Mouse (Mus musculus): ENCODE results near the gene Cd300ld2. TPM values are rescaled to one million over a fixed set of nuclear protein-coding genes. Genes with fewer than 3 reads are reported as not detected.

The Cd300ld2 gene
- polyA plus RNA-seq (2014; fragmentation: Illumina TruSeq; extraction: RNeasy Lipid Tissue Mini Kit (QIAGEN cat#74804); ENCODE audit: low read depth, low replicate concordance) = not detected

DNA sequence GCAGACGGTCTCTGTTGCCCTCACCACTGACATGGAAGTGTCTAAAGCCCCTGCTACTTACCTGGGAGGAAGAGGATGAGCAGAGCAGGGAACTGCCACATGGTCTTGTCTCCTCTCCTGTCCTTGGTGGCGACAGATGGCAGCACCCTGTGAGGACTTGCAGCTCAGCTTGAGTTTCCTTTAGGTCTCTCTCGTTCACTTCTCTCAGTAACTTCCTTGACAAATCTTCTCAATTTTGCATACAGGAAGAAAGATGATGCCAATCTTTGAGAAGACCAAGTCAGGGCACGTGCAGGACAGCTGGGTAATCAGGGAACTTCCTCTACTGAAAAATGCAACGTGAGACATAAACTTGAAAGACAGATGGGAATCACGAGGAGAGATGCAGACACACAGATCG, at the start of gene Cd300ld2:
Gene Cd300ld2 (minus strand): TSS at position 101 of the 400 bp plus-strand sequence.

DNA sequence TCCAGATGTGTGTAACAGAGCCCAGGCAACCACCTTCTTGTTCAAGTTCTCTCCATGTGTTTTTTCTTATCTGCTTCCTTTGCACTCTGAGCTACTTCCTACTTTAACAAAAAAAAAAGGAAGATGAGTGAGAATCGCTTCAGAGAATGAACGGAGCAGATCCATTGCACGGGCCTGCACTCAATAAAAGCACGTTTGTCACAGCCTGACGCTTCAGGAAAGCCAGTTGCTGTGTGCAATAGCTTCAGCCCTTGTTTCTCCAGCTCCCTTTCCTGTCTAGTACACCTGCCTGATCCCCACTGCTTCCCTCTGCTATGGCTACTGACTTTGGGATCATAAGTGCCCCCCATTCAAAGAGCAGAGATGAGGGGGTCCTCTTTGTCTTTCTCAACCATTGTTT, 46.1 kb upstream of the Cd300ld2 start, which contains the start of gene Cd300e:
Gene Cd300e (minus strand): TSS at position 101 of the 400 bp plus-strand sequence.

DNA sequence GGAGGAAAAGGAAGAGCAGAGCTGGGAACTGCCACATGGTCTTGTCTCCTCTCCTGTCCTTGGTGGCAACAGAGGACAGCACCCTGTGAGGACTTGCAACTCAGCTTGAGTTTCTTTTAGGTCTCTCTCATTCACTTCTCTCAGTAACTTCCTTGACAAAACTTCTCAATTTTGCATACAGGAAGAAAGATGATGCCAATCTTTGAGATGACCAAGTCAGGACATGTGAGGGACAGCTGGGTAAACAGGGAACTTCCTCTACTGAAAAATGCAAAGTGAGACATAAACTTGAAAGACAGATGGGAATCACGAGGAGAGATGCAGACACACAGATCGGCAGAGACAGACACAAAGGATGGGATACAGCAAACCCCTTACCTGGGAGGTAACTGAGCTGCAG, 32.3 kb upstream of the Cd300ld2 start, which contains the start of gene Cd300ld3:
Gene Cd300ld3 (minus strand): TSS at position 151 of the 400 bp plus-strand sequence.

DNA sequence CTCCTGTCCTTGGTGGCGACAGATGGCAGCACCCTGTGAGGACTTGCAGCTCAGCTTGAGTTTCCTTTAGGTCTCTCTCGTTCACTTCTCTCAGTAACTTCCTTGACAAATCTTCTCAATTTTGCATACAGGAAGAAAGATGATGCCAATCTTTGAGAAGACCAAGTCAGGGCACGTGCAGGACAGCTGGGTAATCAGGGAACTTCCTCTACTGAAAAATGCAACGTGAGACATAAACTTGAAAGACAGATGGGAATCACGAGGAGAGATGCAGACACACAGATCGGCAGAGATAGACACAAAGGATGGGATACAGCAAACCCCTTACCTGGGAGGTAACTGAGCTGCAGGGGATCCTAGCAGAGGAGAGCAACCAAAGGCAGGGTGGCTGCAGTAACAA, 21.7 kb upstream of the Cd300ld2 start, which contains the start of gene Cd300ld5:
Gene Cd300ld5 (minus strand): TSS at position 101 of the 400 bp plus-strand sequence.

DNA sequence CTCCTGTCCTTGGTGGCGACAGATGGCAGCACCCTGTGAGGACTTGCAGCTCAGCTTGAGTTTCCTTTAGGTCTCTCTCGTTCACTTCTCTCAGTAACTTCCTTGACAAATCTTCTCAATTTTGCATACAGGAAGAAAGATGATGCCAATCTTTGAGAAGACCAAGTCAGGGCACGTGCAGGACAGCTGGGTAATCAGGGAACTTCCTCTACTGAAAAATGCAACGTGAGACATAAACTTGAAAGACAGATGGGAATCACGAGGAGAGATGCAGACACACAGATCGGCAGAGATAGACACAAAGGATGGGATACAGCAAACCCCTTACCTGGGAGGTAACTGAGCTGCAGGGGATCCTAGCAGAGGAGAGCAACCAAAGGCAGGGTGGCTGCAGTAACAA, 10.9 kb upstream of the Cd300ld2 start, which contains the start of gene Cd300ld4:
Gene Cd300ld4 (minus strand): TSS at position 101 of the 400 bp plus-strand sequence.

DNA sequence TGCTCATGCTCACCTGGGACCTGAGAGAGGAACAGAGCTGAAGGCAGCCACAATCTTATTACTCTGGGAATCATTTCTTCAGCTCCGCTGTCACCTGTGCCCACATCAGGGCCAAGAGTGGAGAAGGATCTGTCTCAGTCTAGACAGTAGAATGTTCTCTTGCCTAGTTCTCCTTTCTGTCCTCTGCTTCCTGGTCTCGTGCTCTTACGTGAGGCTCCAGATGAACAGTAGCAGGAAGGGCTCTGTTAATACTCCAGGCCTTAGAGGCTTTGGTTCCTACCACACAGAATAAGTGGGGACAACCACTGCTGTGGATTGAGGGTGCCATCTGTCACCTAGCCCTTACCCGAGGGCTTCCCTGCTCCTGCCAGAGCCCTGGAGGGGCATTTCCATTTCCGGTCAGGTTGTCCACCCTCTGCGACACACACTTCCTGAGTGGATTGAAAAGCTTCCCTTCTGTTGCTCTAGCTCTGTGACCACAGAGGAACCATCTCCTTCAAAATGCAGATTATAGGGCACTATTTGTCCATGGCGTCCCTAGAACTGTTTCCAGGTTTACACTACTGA, 14.4 kb downstream of the Cd300ld2 start, which contains the start of gene Cd300c2:
Gene Cd300c2 (minus strand): TSS at position 407 of the 567 bp plus-strand sequence.

DNA sequence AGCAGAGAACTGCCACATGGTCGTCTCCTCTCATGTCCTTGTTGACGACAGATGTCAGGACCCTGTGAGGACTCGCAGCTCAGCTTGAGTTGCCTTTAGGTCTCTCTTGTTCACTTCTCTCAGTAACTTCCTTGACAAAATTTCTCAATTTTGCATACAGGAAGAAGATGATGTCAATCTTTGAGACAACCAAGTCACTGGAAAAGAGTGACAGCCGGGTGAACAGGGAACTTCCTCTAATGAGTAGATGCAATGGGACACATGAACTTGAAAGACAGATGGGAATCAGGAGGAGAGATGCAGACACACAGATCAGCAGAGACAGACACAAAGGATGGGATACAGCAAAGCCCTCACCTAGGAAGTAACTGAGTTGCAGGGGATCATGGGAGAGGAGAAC, 26.2 kb downstream of the Cd300ld2 start, which contains the start of gene Cd300ld:
Gene Cd300ld (minus strand): TSS at position 130 of the 400 bp plus-strand sequence.

DNA sequence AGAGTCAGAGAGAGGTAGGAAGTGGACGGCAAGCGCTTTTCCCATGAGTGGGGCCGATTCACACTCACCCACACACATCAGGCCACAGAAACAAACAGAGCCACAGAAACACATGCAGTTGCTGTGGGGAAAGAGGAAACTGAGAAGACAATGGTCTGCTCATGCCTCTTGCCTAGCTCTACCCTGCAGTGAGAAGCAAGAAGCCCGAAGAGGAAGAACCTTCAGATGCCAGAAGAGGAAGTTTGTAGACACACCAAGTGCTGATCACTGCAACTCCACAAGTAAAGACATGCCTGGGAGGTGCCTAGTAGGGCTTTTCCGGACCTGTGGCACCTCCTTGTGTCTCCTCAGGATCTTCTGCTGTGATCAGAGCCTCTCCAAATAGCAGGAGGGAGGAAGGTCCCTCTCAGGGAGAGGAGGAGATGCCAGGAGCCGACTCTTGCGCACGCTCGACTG, 47.2 kb downstream of the Cd300ld2 start, which contains the start of gene Cd300c:
Gene Cd300c (minus strand): TSS at position 406 of the 456 bp plus-strand sequence.

Other genes with a start within 250 kb of the Cd300ld2 start
- not detected for gene Btbd17, start 220.2 kb downstream of the Cd300ld2 start, polyA plus RNA-seq (2014; fragmentation: Illumina TruSeq; extraction: RNeasy Lipid Tissue Mini Kit (QIAGEN cat#74804); ENCODE audit: low read depth, low replicate concordance)
- gene Gpr142, start 217.3 kb downstream of the Cd300ld2 start, polyA plus RNA-seq (2014; fragmentation: Illumina TruSeq; extraction: RNeasy Lipid Tissue Mini Kit (QIAGEN cat#74804); ENCODE audit: low read depth, low replicate concordance) = not detected
- gene Gprc5c, start 165.0 kb downstream of the Cd300ld2 start, polyA plus RNA-seq (2014; fragmentation: Illumina TruSeq; extraction: RNeasy Lipid Tissue Mini Kit (QIAGEN cat#74804); ENCODE audit: low read depth, low replicate concordance) = 24.3 TPM
- 0.36 TPM for gene Cd300a, start 126.2 kb downstream of the Cd300ld2 start, polyA plus RNA-seq (2014; fragmentation: Illumina TruSeq; extraction: RNeasy Lipid Tissue Mini Kit (QIAGEN cat#74804); ENCODE audit: low read depth, low replicate concordance)
- gene Cd300lb, start 81.8 kb downstream of the Cd300ld2 start, polyA plus RNA-seq (2014; fragmentation: Illumina TruSeq; extraction: RNeasy Lipid Tissue Mini Kit (QIAGEN cat#74804); ENCODE audit: low read depth, low replicate concordance) = not detected
- not detected for gene Cd300c, start 47.0 kb downstream of the Cd300ld2 start, polyA plus RNA-seq (2014; fragmentation: Illumina TruSeq; extraction: RNeasy Lipid Tissue Mini Kit (QIAGEN cat#74804); ENCODE audit: low read depth, low replicate concordance)
- gene Cd300ld, start 26.3 kb downstream of the Cd300ld2 start, polyA plus RNA-seq (2014; fragmentation: Illumina TruSeq; extraction: RNeasy Lipid Tissue Mini Kit (QIAGEN cat#74804); ENCODE audit: low read depth, low replicate concordance) = 0.97 TPM
- 0.53 TPM for gene Cd300c2, start 14.3 kb downstream of the Cd300ld2 start, polyA plus RNA-seq (2014; fragmentation: Illumina TruSeq; extraction: RNeasy Lipid Tissue Mini Kit (QIAGEN cat#74804); ENCODE audit: low read depth, low replicate concordance)
- gene Cd300ld4, start 10.8 kb upstream of the Cd300ld2 start, polyA plus RNA-seq (2014; fragmentation: Illumina TruSeq; extraction: RNeasy Lipid Tissue Mini Kit (QIAGEN cat#74804); ENCODE audit: low read depth, low replicate concordance) = not detected
- not detected for gene Cd300ld5, start 21.6 kb upstream of the Cd300ld2 start, polyA plus RNA-seq (2014; fragmentation: Illumina TruSeq; extraction: RNeasy Lipid Tissue Mini Kit (QIAGEN cat#74804); ENCODE audit: low read depth, low replicate concordance)
- not detected for gene Cd300ld3, start 32.2 kb upstream of the Cd300ld2 start, polyA plus RNA-seq (2014; fragmentation: Illumina TruSeq; extraction: RNeasy Lipid Tissue Mini Kit (QIAGEN cat#74804); ENCODE audit: low read depth, low replicate concordance)
- not detected for gene Cd300e, start 46.0 kb upstream of the Cd300ld2 start, polyA plus RNA-seq (2014; fragmentation: Illumina TruSeq; extraction: RNeasy Lipid Tissue Mini Kit (QIAGEN cat#74804); ENCODE audit: low read depth, low replicate concordance)
- gene Rab37, start 75.2 kb upstream of the Cd300ld2 start, polyA plus RNA-seq (2014; fragmentation: Illumina TruSeq; extraction: RNeasy Lipid Tissue Mini Kit (QIAGEN cat#74804); ENCODE audit: low read depth, low replicate concordance) = not detected
- not detected for gene Cd300lf, start 117.8 kb upstream of the Cd300ld2 start, polyA plus RNA-seq (2014; fragmentation: Illumina TruSeq; extraction: RNeasy Lipid Tissue Mini Kit (QIAGEN cat#74804); ENCODE audit: low read depth, low replicate concordance)
- 36.7 TPM for gene Slc9a3r1, start 147.1 kb upstream of the Cd300ld2 start, polyA plus RNA-seq (2014; fragmentation: Illumina TruSeq; extraction: RNeasy Lipid Tissue Mini Kit (QIAGEN cat#74804); ENCODE audit: low read depth, low replicate concordance)
- 0.57 TPM for gene Tmem104, start 171.3 kb upstream of the Cd300ld2 start, polyA plus RNA-seq (2014; fragmentation: Illumina TruSeq; extraction: RNeasy Lipid Tissue Mini Kit (QIAGEN cat#74804); ENCODE audit: low read depth, low replicate concordance)
- 1.6 TPM for gene Nat9, start 171.7 kb upstream of the Cd300ld2 start, polyA plus RNA-seq (2014; fragmentation: Illumina TruSeq; extraction: RNeasy Lipid Tissue Mini Kit (QIAGEN cat#74804); ENCODE audit: low read depth, low replicate concordance)

All from kidney, adult 10 weeks (tissue).